Comparison of ENCODE assay signal across 9 mouse cellular contexts in genomic region chr4:41506156-41506555, GRCm38 (mm10). TPM values are rescaled to one million over a fixed set of nuclear protein-coding genes. Genes with fewer than 3 reads are reported as not detected.
A peak's percentile ranks its signal among the peaks of the same experiment; 100 is the strongest.
DNase-seq lines count a peak whose midpoint lies in the region; ATAC-seq and TF ChIP-seq lines count a peak whose summit lies in the region.
"Had no signal": no experiment of that assay in that cellular context is flagged by ENCODE, and none has a peak within 500 bp of the region (broad histone marks: within the 10 kb centered on the region; RNA-seq: fewer than 3 reads in every experiment).

No protein-coding gene starts in this region.

- H3K27me3 ChIP-seq in spleen, adult 2 months (ENCODE audit: control insufficient read depth, insufficient read depth, low read length) = peaks cover 3% of the 10 kb centered on the region; the same call in 1 of the 2 replicates
- H3K27me3 ChIP-seq in liver, embryonic 14.5 days (ENCODE audit: control insufficient read depth, insufficient read depth, low read length) = peaks cover 24% of the 10 kb centered on the region

- H3K4me3 ChIP-seq in spleen, adult 2 months (ENCODE audit: extremely low read depth, insufficient read depth, insufficient read length) = no peak overlapping the region
- peak overlapping the region in 1 of 2 experiments; percentile 46; a peak in 1 of 4 replicates for H3K4me3 ChIP-seq in liver, embryonic 14.5 days (ENCODE audit: insufficient read depth in 1 of 2, low read depth in 2 of 2, low read length in 2 of 2)

- no peak overlapping the region for H3K9ac ChIP-seq in liver, embryonic 14.5 days (replicated peaks)

- peak in 1 of 2 experiments; percentile 16 for DNase-seq in spleen, adult 2 months (ENCODE audit: low read depth in 1 of 2, low spot score in 2 of 2)
- DNase-seq in spleen, adult 12 weeks (ENCODE audit: low spot score) = no peak
- DNase-seq in cerebellum, postnatal 10 days = peak; percentile 78 to 83
- DNase-seq in gastrocnemius, postnatal 36 days = peak; percentile 36 to 57
- peak; percentile 73 for DNase-seq in kidney, adult 11 months
- DNase-seq in liver, embryonic 14.5 days (ENCODE audit: low read depth in 3 of 3, low spot score in 3 of 3) = peak; percentile 32 to 40 (median 36)
- DNase-seq in natural killer cell, adult 2 months (ENCODE audit: low spot score in 2 of 2) = peak; percentile 41 to 58
- DNase-seq in yolk sac, embryonic 10.5 days (ENCODE audit: low spot score) = peak; percentile 70

- TF ChIP-seq CTCF in spleen, adult 2 months (IDR thresholded peaks at IDR 0.05; ENCODE audit: extremely low read depth, insufficient read depth, insufficient read length, insufficient replicate concordance) = 0 out of 2 replicates have a peak, but pooled peaks have one; percentile 1
- peak; percentile 80 for TF ChIP-seq CTCF in liver, embryonic 14.5 days (IDR thresholded peaks at IDR 0.05; ENCODE audit: low read depth)

- no peaks in the 10 kb centered on the region for H3K36me3 ChIP-seq in spleen, adult 2 months (ENCODE audit: control insufficient read depth, insufficient read depth, low read length)
- H3K36me3 ChIP-seq in liver, embryonic 14.5 days (replicated peaks; ENCODE audit: control insufficient read depth, insufficient read depth, low read depth) = no peaks in the 10 kb centered on the region

- TF ChIP-seq POLR2A in spleen, adult 2 months (IDR thresholded peaks at IDR 0.05; ENCODE audit: low read depth, low read length) = no peak

- ATAC-seq in liver, embryonic 14.5 days (ENCODE audit: insufficient read depth) = no peak

- intact Hi-C loops in gastrocnemius, postnatal 36 days (cut with DNase I) = no loop called here

- TF ChIP-seq EP300 in liver, embryonic 14.5 days (IDR thresholded peaks at IDR 0.05; ENCODE audit: low read depth) = no peak

- H3K9me3 ChIP-seq in liver, embryonic 14.5 days (ENCODE audit: control insufficient read depth, low read length) = no peaks in the 10 kb centered on the region

- H3K4me2 ChIP-seq in liver, embryonic 14.5 days (ENCODE audit: low read depth) = peak overlapping the region; percentile 67

- WGBS in spleen, adult 2 months = 17% methylated on average over 13 of the region's 13 CpGs
- WGBS in liver, embryonic 14.5 days (ENCODE audit: insufficient replicate concordance) = 10% methylated on average over 13 of the region's 13 CpGs

- no peak overlapping the region for H3K27ac ChIP-seq in spleen, adult 2 months (ENCODE audit: insufficient read depth, low read length)
- H3K27ac ChIP-seq in liver, embryonic 14.5 days = no peak overlapping the region

- peaks cover 10% of the 10 kb centered on the region for H3K4me1 ChIP-seq in spleen, adult 2 months (ENCODE audit: control insufficient read depth, insufficient read depth, insufficient read length)
- H3K4me1 ChIP-seq in liver, embryonic 14.5 days (replicated peaks; ENCODE audit: control insufficient read depth in 2 of 2, insufficient read depth in 2 of 2, low read length in 1 of 2) = peaks cover 0 to 18% of the 10 kb centered on the region in 2 experiments; a peak in 3 of 4 replicates

RNA-seq across cellular contexts. Expression of gene AI464131, which starts 3.3 kb away (rescaled TPM):
- 2.2 and 2.3 TPM in 2 replicates for polyA plus RNA-seq in spleen, adult 2 months (2012; rRNA removed)
- total RNA-seq in gastrocnemius, postnatal 36 days (2021) = 10 to 100 TPM; 66.0 to 66.5 TPM
- 0.39 and 0.44 TPM in 2 replicates for polyA plus RNA-seq in liver, embryonic 14.5 days (2012; rRNA removed)
- polyA plus RNA-seq in liver, embryonic 14.5 days (2014; fragmentation: Nextera tagmentation; extraction: Ambion mirVana) = 0.33 and 0.62 TPM in 2 replicates

RNA-seq across cellular contexts. Expression of gene 1110017D15Rik, which starts 11.0 kb away (rescaled TPM):
- polyA plus RNA-seq in spleen, adult 2 months (2012; rRNA removed) = 0.15 and 0.16 TPM in 2 replicates
- total RNA-seq in gastrocnemius, postnatal 36 days (2021) = under 1 TPM in 1 of 2 experiments, not detected in 1; 0.37 TPM
- not detected in 2 replicates for polyA plus RNA-seq in liver, embryonic 14.5 days (2012; rRNA removed)
- polyA plus RNA-seq in liver, embryonic 14.5 days (2014; fragmentation: Nextera tagmentation; extraction: Ambion mirVana) = not detected in 2 replicates
- total RNA-seq: common myeloid progenitor, adult 5-6 weeks had no signal

RNA-seq across cellular contexts. Expression of gene Nudt2, which starts 41.2 kb away (rescaled TPM):
- 4.1 and 4.3 TPM in 2 replicates for polyA plus RNA-seq in spleen, adult 2 months (2012; rRNA removed)
- 10 to 100 TPM; 21.9 to 22.4 TPM for total RNA-seq in gastrocnemius, postnatal 36 days (2021)
- polyA plus RNA-seq in liver, embryonic 14.5 days (2012; rRNA removed) = 7.6 and 13.3 TPM in 2 replicates
- 22.4 and 22.5 TPM in 2 replicates for polyA plus RNA-seq in liver, embryonic 14.5 days (2014; fragmentation: Nextera tagmentation; extraction: Ambion mirVana)

RNA-seq across cellular contexts. Expression of gene Kif24, which starts 41.5 kb away (rescaled TPM):
- polyA plus RNA-seq in spleen, adult 2 months (2012; rRNA removed) = 1.6 and 1.8 TPM in 2 replicates
- total RNA-seq in gastrocnemius, postnatal 36 days (2021) = under 1 TPM; 0.31 to 0.35 TPM
- polyA plus RNA-seq in liver, embryonic 14.5 days (2012; rRNA removed) = 3.4 and 4.2 TPM in 2 replicates
- 4.0 and 4.2 TPM in 2 replicates for polyA plus RNA-seq in liver, embryonic 14.5 days (2014; fragmentation: Nextera tagmentation; extraction: Ambion mirVana)
